Mouse (Mus musculus) retina, embryonic 14.5 days (tissue): Measurements from ENCODE around the gene Taf6.
A peak's percentile ranks its signal among the peaks of the same experiment; 100 is the strongest.

ENCODE experiments used
- DNase-seq: peaks from one replicate; pipeline ENCODE4 v3.0.0-alpha.2; 2015; ENCODE audit warnings: low spot score

The Taf6 gene

DNA sequence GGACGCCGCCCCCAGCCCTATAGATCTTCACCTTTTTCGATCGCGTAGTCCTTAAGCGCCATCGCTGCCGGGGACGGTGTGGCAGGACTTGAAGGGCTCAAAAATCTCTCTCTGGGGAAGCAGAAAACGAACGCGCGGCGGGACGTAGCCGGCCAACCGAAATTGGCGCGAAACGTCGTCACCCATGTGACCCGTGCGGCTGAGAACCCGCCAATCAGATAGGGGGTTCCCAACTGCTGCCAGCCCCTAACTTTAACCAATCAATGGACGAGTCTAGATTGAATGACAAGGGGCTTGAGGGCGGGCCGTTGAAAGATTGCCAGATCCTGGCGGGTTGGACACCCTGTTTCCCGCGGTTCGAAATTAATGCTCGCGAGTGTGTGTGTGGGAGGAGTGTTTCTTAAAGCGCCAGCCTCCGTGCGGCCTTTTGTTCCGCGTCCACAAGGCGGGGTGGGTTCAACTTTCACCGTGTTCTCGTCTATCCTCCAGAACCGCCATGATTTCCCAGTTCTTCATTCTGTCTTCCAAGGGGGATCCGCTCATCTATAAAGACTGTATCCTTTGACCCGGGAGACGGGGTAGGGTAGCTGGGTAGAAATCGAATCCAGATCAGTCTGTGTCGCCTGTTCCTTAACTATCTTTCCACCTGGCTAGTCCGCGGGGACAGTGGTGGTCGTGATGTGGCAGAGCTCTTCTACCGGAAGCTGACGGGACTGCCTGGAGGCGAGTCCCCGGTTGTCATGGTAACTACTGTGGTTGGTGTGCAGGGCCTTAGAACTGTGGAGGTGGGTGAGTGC, 15.4 kb downstream of the Taf6 start, which contains the start of the genes Ap4m1 and Mcm7:
Gene Ap4m1, plus strand, starts transcription at position 308 of the 797 bp plus-strand sequence.
Gene Mcm7, minus strand, starts transcription at position 728 of the 797 bp plus-strand sequence.
- peak; percentile 97 for DNase-seq

DNA sequence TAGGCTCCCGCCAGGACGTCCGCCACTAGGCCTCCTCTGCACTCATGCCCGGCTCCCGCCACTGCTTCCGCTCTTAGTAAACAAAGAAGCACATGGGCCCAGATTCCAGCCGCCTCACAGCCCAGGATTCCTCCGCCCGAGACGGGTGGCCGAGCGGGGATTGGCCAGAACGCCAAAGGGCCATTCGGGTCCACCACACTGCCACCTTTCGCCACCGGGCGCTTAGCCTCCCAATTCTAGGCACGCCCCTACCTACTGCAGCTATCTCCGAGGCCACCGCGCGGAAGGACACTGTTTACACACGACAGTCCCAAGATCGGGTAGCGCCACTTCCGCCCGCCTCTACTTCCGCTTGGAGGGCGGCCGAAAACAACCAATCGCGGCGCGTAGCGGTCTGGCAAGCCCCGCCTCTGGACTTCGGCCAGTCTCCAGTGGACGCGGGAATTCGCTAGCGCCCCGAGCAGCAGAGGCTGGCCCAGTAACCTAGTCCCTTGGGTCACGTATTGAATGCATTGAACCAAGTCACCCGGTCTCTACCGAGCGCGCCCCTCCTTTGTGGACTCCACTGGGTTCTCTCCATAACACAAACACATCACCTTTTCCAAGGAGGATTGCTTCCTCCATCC, 16.2 kb downstream of the Taf6 start:
- DNase-seq, result peak; percentile 98

DNA sequence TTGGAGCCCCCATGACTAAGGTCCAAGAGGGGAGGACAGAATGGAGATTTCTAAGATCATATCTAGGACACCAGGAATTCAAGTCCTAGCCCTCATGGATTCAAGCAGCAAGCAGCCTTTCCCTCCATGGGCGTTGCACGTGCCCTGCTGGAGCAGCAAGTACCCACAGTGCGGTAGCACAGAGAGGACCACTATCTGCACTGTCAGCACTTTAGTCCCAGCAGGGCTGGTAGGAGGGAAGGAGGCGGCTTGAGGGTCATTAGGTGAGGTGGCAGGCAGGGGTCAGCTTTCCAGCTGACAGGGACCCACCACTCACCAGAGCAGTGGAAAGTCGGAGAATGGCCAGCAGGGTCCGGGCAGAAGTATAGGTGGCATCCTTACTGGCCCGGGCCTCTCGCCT, 21.7 kb downstream of the Taf6 start:
- DNase-seq, result no peak

GRCm38 (mm10) chr5:138163610-138164009, 23.6 kb downstream of the Taf6 start:
- no peak for DNase-seq

- DNase-seq, result no peak
Measured at GRCm38 (mm10) chr5:138163046-138163445, 24.2 kb downstream of the Taf6 start.

- peak; percentile 93 for DNase-seq
Measured at GRCm38 (mm10) chr5:138160842-138161665, 26.2 kb downstream of the Taf6 start, which contains the start of gene Cops6. Gene Cops6 (plus strand): TSS chr5:138161071.

GRCm38 (mm10) chr5:138160224-138160762, 27.0 kb downstream of the Taf6 start:
- DNase-seq, result no peak

DNA sequence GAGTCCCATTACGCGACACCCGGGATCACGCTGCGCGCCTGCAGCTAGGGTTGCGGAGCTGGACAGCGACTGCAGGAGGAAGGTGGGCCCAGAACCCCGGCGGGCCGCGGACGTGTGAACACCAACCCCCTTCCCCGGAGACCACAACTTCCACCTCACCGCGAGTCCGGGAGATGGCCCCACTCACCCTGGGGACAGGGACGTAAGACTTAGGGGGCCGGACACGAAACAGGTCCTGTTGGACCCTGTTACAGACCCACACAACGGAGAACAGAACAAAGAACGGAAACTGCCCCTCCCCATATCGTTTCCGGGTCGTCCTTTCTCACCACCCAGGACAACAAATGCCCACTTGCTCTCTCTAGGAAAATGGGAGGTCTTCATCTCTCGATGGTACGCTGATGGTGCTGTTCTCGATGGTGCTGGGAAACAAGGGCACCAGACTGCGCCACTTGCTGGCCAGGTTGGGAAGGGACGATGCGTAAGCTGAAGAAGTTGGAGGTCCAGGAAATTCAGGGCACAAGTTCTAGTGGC, 31.7 kb downstream of the Taf6 start, which contains the start of gene Zfp113:
Gene Zfp113, minus strand, starts transcription at position 302 of the 534 bp plus-strand sequence.
- DNase-seq, result peak; percentile 97

GRCm38 (mm10) chr5:138154390-138154789, 32.9 kb downstream of the Taf6 start:
- DNase-seq, result no peak

DNA sequence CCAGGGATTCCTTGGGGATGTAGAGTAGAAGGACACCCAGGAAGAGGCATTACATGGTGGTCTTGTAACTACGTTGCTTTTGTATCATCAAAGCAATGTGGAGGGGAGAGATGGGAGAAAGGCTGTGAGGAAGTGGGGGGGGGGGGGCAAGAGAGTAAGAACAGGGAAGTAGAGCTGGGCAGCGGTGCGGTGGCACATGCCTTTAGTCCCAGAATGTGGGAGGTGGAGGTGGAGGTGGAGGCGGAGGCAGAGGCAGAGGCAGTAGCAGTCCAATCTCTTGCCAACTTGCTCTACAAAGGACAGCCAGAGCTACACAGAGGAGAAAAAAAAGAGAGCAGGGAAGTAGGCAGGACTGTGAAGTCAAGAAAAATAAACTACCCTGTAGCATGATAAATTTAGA, 48.7 kb downstream of the Taf6 start:
- no peak for DNase-seq

DNA sequence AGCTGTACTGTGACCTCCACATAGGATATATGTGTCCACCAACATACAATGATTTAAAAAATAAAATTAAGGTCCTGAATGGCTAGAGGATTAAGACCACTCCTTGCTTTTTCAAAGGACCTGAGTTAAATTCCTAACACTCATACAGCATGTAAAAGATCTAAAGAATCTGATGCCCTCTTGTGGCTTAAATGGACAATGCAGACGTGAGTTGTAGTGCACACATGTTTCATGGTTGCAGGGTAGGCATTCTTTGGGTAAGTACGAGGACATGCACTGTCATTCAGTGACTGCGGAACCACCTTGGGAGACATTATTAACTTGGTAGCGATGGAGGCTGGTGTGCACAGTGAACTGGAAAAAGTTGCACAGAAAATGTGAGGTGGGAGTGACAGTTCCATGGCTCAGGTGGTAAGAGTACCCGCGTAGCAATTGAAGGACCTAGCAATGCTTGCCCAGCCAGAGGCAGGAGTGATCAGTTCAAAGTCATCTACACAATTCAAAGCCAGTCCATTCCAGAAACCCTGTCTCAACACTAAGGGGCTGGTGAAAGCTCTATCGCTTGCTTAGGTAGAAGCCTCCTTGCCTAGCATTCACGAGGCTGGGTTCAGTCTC, 49.2 kb downstream of the Taf6 start:
- DNase-seq, result peak; percentile 77

- DNase-seq, result no peak
Measured at GRCm38 (mm10) chr5:138137257-138137656, 50.0 kb downstream of the Taf6 start.

- DNase-seq, result no peak
Measured at GRCm38 (mm10) chr5:138132425-138133064, 54.7 kb downstream of the Taf6 start.
